Mouse (Mus musculus) T-helper 17 cell (primary cell): ENCODE measurements at regions not wholly inside any gene's neighbourhood (a gene's known extent, or its start where the extent isn't known, plus 50 kb on each side); places are given as distances from the start of the nearest gene placed in this dataset.

Experiments used
- in situ Hi-C, 2 experiments: fragments of 300-600 bp; cut with MboI, MseI; formaldehyde crosslinking; loops; 1 replicate in 1 of 2; 2 replicates in 1 of 2; pipeline ENCODE4 v1.15.1; 2025; ENCODE audit warnings: high pct_unique_total_duplicates in 2 of 2

DNA sequence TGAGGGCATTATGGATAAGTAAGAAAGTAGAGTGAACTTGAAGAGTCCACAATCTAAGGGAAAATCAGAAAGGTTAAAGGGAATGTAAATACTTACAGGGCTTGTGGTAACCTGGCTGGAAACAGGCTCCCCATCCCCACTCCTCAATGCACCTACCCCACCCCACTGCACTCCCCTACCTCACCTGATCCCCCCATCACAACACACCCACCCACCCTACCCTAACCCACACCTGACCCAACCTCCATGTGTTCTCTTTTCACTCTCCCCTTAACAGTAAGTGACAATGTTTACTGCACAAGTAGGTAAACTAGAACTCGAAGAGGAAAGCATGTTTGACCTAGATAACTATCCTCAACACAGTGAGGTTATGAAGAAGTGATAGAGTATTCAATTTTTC is 247.9 kb upstream of the Zc3h15 start:
- in situ Hi-C loops: loop anchor here in 1 of 2 experiments (25.0 kb wide), 1 partner anchor 1566 kb away; no protein-coding TSS in a partner anchor

DNA sequence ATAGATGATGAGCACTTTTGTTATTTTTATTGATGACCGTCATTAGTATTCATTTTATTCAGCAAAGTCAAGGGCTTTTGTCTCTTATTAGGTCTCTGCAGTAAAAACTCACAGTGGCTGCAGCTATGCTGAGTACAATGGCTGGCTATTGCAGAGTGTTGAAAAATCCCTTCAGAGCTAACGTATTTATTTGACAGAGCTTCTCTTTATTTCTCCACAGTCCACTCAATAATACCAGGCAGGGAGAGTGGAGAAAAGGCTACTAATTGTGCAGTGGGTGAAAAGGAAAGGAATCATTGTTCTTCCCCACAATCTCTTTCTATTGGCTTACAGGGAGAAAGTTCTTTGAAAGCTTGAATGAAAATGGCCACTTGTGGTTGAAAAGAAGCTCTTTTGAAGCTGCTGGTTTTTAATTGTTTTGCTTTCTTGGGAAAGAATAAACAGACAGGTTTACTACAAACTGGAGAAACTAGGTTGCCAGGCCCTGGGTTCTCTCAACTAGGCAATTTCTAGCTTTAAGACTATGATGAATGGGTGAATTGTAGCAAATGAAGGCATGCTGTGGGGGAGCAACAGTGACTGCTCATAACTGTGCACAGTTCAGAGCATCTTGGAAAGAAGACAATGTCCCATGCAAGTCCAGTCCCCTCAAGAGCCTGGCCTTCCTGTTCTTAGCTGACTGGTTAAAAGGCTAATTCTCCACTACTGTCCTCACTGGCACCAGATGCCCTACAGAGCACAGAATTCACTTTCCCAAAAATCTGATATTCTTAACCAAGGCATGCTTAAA is 247.2 kb upstream of the Zc3h15 start:
- in situ Hi-C loops: loop anchor here in 1 of 2 experiments (25.0 kb wide), 1 partner anchor 1565 kb away; no protein-coding TSS in a partner anchor

GRCm38 (mm10) chr2:83442739-83443138 is 201.5 kb upstream of the Zc3h15 start:
- in situ Hi-C loops: loop anchor here in 1 of 2 experiments (10.0 kb wide), 1 partner anchor 1332 kb away; the partner anchor contains the start of gene Serping1

DNA sequence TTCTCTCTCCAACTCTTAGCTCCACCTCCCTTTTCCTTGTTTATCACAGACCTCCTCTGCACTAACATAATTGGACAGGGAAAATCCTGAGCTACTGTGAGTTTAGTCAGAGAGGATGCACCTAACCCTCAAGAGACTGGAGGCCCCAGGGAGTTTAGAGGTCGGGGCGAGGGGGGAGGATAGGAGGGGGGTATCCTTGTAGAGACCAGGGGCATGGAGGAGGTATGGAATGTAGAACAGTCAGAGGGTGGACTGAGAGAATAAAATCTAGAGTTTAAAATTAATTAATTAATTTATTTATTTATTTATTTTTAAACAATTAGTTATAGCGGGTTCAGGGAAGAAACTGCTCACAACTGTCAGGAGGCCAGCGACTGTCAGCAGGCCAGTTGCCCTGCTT is 192.9 kb upstream of the Zc3h15 start:
- in situ Hi-C loops: no loop called here
